Mouse (Mus musculus) spleen, adult 2 months (tissue): ENCODE data around the gene Baiap2.

Source experiments
- CTCF ChIP-seq: fragments of 200-500 bp; IDR thresholded peaks from 2 replicates; pipeline ENCODE4 v1.5.1; 2011; ENCODE audit warnings: mild to moderate bottlenecking, inconsistent platforms; ENCODE audit not compliant: insufficient read depth, insufficient read length, insufficient replicate concordance; ENCODE audit errors: extremely low read depth
- POLR2A ChIP-seq: fragments of 200-500 bp; IDR thresholded peaks from 2 replicates; pipeline ENCODE4 v1.6.1; 2011; ENCODE audit warnings: low read depth, low read length, inconsistent platforms

- TF ChIP-seq POLR2A (no peak), CTCF (no peak)
Observed at GRCm38 (mm10) chr11:119982236-119982635, 39.7 kb downstream of the Baiap2 start.
